Mouse (Mus musculus) testis, adult 2 months (tissue): ENCODE measurements around the gene Arglu1. TPM values are rescaled to one million over a fixed set of nuclear protein-coding genes. Genes with fewer than 3 reads are reported as not detected.
A peak's percentile ranks its signal among the peaks of the same experiment; 100 is the strongest.

Experiments used
- H3K27ac ChIP-seq: fragments of 200-500 bp; 2 replicates; pipeline ENCODE4 v1.5.1; 2012; ENCODE audit warnings: low read depth, low read length; ENCODE audit not compliant: control insufficient read depth, insufficient read depth
- H3K27me3 ChIP-seq: fragments of 200-500 bp; 2 replicates; pipeline ENCODE4 v1.6.1; 2012; ENCODE audit warnings: mild to moderate bottlenecking, low read length, moderate library complexity; ENCODE audit not compliant: control insufficient read depth, insufficient read depth
- H3K36me3 ChIP-seq: fragments of 200-500 bp; 2 replicates; pipeline ENCODE4 v1.6.1; 2012; ENCODE audit warnings: mild to moderate bottlenecking, low read length; ENCODE audit not compliant: control insufficient read depth, insufficient read depth
- H3K4me1 ChIP-seq: fragments of 200-500 bp; 2 replicates; pipeline ENCODE4 v1.6.1; 2012; ENCODE audit warnings: low read length; ENCODE audit not compliant: control insufficient read depth, insufficient read depth
- H3K4me3 ChIP-seq: fragments of 200-500 bp; 2 replicates; pipeline ENCODE4 v1.5.1; 2012; ENCODE audit warnings: low read depth, mild to moderate bottlenecking, low read length, moderate library complexity, mixed read lengths; ENCODE audit not compliant: control insufficient read depth
- CTCF ChIP-seq: fragments of 200-500 bp; IDR thresholded peaks from 2 replicates; pipeline ENCODE4 v1.5.1; 2012; ENCODE audit warnings: low read depth, mild to moderate bottlenecking, inconsistent platforms, low read length, moderate library complexity; ENCODE audit not compliant: control insufficient read depth, insufficient read depth, insufficient replicate concordance
- POLR2A ChIP-seq: fragments of 200-500 bp; IDR thresholded peaks from 2 replicates; pipeline ENCODE4 v1.6.1; 2012; ENCODE audit warnings: low read depth, mild to moderate bottlenecking, inconsistent platforms, low read length, moderate library complexity; ENCODE audit not compliant: control insufficient read depth
- polyA plus RNA-seq: library from polyadenylated mRNA; depleted of rRNA; stranded (reverse); fragments of >200 nt; gene quantifications from 2 replicates; pipeline ENCODE4 v1.2.3, GENCODE M21; 2012; rRNA removed

Gene Arglu1
- polyA plus RNA-seq = 21.5 and 28.4 TPM in 2 replicates

DNA sequence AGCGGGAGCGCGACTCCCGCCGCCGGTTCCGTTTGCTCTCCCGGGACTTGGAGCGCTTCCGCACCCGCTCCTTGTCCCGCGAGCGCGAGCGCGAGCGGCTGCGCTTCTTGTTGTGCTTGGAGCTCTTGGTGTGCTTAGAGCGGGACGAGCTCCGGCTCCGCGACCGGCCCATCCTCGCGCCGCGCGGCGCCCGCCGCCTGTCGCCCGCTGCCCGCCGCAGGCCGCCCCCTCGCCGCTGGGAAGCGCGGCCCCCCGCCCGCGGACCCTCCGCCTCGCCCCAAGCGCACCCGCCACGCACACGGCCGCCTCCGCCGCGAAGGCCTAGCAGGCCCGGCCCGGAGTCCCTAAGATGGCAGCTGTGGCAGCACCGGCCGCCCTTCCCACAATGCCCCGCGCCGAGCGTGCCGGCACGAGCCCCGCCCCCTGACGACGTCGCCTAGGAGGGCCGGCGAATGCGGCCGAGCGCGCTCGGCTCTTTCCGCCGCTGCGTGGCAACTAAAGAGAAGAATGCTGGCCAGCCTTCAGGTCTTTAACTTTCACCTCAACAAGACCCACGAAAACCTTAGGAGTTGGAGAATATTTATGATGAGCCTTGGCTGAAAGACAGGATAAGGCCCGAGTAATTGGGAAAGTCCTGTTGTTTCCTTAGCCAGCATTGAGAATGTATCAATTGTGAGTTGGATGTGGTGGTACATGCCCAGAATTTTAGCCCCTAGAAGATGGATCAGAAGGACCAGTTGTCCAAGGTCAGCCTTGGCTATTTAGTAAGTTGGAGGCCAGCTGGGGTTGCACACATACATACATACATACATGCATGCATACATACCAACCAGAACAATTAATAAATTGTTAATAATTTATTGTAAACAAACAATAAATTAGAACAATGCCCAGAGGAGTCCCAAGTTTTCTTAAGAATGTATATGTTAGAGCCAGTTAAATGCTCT is at the start of gene Arglu1:
TSS of gene Arglu1 (minus strand) at position 376 of the 947 bp plus-strand sequence.
- no peaks in the 10 kb centered on the region for H3K36me3 ChIP-seq
- no peaks in the 10 kb centered on the region for H3K27me3 ChIP-seq
- peak within 1 kb of the TSS; percentile 90 for H3K4me3 ChIP-seq
- TF ChIP-seq POLR2A = peak; percentile 78
- TF ChIP-seq CTCF = no peak
- H3K27ac ChIP-seq = peak within 1 kb of the TSS; percentile 80
- H3K4me1 ChIP-seq = peaks cover 10% of the 10 kb centered on the region; the same call in 1 of the 2 replicates

DNA sequence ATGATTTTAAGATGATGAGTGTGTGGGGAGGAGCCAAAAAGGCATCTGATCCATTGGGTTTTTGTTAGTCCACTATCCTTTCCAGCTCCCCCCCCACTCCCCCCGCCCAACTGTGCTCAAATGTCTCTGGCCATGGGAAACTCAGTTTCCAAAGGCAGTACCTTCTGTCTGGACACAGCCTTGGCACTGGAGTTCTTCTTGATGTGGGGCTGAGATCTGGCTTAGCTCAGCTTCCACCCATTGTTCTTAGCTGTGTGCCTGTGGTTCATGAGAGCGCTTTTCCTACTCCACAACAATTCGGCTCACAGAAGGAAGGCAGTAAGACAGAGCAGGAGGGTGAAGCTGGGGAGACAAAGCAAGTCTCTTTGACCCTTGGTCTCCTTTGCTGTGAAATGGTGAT is 47.0 kb upstream of the Arglu1 start:
- Histone ChIP-seq H3K27me3 (no peaks in the 10 kb centered on the region), H3K4me3 (no peak overlapping the region), H3K36me3 (no peaks in the 10 kb centered on the region), H3K4me1 (no peaks in the 10 kb centered on the region), H3K27ac (no peak overlapping the region)
- TF ChIP-seq CTCF = no peak
- TF ChIP-seq POLR2A = no peak

DNA sequence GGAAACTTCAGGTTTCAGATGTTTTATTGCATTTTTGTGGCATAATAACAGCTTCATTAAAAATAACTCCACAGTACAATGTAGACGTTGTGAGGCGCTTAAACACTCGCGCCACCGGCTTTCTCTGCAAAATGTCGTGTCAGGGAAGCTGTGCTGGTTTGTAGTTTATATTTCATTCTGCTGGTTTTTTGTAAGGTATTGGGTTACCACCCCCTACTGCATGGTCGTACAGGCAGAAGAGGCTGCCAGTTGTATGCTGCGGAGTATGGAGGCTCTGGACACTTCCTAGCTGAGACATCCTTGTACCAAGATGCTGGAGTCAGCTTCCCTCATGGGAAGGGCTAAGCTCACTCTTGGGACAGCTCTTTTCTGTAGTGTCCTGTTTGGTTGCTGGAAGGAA is 46.5 kb upstream of the Arglu1 start:
- Histone ChIP-seq H3K36me3 (no peaks in the 10 kb centered on the region), H3K27ac (no peak overlapping the region), H3K27me3 (no peaks in the 10 kb centered on the region), H3K4me1 (no peaks in the 10 kb centered on the region), H3K4me3 (no peak overlapping the region)
- TF ChIP-seq POLR2A (no peak), CTCF (no peak)

DNA sequence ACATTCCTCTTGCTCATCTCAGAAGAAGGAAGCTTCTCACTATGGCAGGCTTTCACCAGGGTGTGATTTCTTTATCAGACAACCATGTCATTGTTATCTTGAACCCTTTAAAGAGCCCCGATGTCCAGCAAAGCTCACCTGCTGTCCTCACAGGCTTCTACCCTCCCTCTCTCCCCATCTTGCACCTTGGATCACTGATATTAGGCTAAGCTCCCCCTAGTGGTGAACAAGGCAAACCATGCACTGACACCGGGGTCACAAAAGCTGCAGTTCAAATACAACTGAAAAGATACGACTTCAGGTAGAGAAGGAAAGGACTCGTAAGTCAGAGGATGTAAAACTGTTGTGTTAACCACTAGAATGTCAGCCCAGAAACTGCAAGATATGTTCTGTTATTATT is 43.5 kb upstream of the Arglu1 start:
- H3K27me3 ChIP-seq = no peaks in the 10 kb centered on the region
- H3K4me1 ChIP-seq = no peaks in the 10 kb centered on the region
- TF ChIP-seq CTCF (peak; percentile 20; the same call in 1 of the 2 replicates), POLR2A (no peak)
- no peak overlapping the region for H3K27ac ChIP-seq
- H3K4me3 ChIP-seq = no peak overlapping the region
- H3K36me3 ChIP-seq = no peaks in the 10 kb centered on the region

DNA sequence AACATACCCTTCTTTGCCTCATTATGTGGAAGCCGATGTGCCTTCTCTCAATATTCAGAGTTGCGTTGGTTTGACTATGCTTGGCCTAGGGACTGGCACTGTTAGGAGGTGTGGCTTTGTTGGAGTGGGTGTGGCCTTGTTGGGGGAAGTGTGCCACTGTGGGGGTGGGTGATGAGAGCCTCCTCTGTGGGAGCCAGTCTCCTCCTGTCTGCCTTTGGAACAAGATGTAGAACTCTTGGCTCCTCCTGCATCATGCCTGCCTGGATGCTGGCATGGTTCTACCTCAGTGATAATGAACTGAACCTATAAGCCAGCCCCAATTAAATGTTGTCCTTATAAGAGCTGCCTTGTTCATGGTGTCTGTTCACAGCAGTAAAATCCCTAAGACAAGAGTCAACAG is 38.3 kb upstream of the Arglu1 start:
- TF ChIP-seq CTCF = no peak
- TF ChIP-seq POLR2A = no peak
- H3K27ac ChIP-seq = no peak overlapping the region

DNA sequence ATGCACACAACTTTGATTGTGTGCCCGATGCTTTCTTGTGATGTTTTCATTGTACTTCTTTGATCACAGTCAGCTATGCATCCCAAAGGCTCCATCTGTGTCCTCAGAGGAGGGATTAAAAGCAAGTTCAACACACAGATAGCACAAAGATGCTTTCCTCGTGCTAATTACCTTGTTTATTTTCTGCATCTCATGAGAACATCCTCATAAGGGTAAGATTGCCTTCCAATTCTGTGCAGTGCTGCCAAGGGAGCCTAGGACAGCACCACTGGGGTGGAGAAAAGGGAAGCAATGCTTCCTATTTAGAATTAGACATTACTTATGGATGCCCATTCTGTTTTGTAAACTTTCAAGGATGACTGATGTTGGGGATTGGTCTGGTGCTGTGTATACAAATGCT is 36.2 kb upstream of the Arglu1 start:
- TF ChIP-seq POLR2A (no peak), CTCF (no peak)
- no peaks in the 10 kb centered on the region for H3K27me3 ChIP-seq

More for the DNA sequence above, 38.3 kb upstream of the Arglu1 start:
- no peaks in the 10 kb centered on the region for H3K36me3 ChIP-seq
- no peak overlapping the region for H3K4me3 ChIP-seq
- no peaks in the 10 kb centered on the region for H3K4me1 ChIP-seq
- no peaks in the 10 kb centered on the region for H3K27me3 ChIP-seq

DNA sequence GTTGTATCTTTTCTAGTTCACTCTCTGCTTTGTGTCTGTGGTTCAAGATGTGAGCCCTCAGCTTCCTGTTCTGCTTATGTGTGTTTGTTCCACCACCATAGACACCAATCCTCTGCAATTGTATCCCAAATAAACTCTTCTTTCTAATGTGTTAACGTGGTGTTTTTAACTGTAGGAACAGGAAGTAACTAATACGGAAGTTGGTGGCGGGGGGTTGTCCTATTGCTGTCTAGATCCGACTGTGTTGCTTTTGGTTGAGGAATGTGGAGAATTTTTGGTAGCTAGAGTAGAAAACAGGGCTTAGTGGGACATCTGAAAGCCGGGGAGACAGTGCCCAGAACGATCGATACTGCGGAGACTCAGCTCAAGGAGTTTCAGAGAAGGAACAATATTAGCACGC is 14.5 kb upstream of the Arglu1 start:
- Histone ChIP-seq H3K27ac (no peak overlapping the region), H3K27me3 (no peaks in the 10 kb centered on the region), H3K4me1 (peaks cover 5% of the 10 kb centered on the region), H3K36me3 (no peaks in the 10 kb centered on the region), H3K4me3 (no peak overlapping the region)
- TF ChIP-seq POLR2A (no peak), CTCF (no peak)

More for the DNA sequence above, 36.2 kb upstream of the Arglu1 start:
- Histone ChIP-seq H3K27ac (no peak overlapping the region), H3K4me3 (no peak overlapping the region), H3K4me1 (no peaks in the 10 kb centered on the region), H3K36me3 (no peaks in the 10 kb centered on the region)

DNA sequence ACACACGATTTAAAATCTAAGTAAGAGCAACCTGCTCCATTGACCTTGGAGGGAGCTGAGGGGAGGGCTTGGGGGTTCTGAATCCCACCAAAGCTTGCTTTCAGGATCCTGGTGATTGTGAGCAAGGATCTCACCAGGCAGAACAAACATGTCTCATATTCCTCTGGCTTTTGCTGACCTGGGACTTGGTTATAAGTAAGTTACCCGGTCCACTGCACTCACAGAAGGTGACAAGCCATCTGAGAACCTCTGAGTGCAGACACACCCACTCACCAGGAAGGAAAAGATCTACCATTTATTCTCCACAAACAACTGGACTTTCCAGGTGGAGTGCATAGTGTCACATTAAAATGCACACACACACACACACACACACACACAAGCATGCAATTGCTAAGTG is 13.3 kb upstream of the Arglu1 start:
- H3K4me1 ChIP-seq = peaks cover 5% of the 10 kb centered on the region
- H3K36me3 ChIP-seq = no peaks in the 10 kb centered on the region
- no peak overlapping the region for H3K4me3 ChIP-seq
- TF ChIP-seq POLR2A (no peak), CTCF (no peak)
- H3K27me3 ChIP-seq = no peaks in the 10 kb centered on the region
- H3K27ac ChIP-seq = no peak overlapping the region
